Mouse (Mus musculus): ENCODE measurements around the gene Exd1. TPM values are rescaled to one million over a fixed set of nuclear protein-coding genes. Genes with fewer than 3 reads are reported as not detected.

Exd1 gene
- polyA plus RNA-seq, 1 experiment = 0.52 TPM

DNA sequence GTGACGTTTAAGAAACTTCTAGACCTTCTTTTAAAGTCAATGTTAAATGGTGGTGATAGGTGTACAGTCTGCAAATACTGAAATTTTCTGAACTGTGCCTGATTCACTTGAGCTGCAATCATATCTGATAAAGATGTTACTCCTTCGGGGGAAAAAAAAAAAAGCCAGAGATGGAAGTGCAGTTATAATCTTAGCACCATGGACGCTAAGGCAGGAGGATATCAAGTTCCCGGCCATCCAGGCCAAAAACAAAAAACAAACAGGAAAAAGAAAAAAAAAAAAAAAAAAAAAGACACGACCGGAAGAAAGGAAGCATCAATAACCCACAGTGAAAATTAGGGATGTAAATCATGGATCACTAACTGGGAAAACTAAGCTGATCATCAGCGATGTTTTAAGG, 71.3 kb downstream of the Exd1 start:
- TF ChIP-seq POLR2A (IDR thresholded peaks at IDR 0.05; ENCODE audit: low read depth, low read length) = no peak
- no peak for TF ChIP-seq CTCF (conservative IDR thresholded peaks at IDR 0.05; ENCODE audit: insufficient read depth, insufficient read length, low read depth, low read length)
- Histone ChIP-seq H3K27ac (ENCODE audit: insufficient read depth, low read depth, low read length) (0 out of 2 replicates have a peak overlapping the region, but pooled peaks have one; percentile 39), H3K27me3 (replicated peaks; ENCODE audit: control insufficient read depth, insufficient read depth, low read length) (no peaks in the 10 kb centered on the region), H3K4me1 (ENCODE audit: control insufficient read depth, insufficient read depth, low read length) (peaks cover 3% of the 10 kb centered on the region; the same call in 1 of the 2 replicates), H3K4me3 (ENCODE audit: insufficient read depth, low read depth, low read length) (peak overlapping the region; percentile 74; the same call in 1 of the 2 replicates), H3K36me3 (ENCODE audit: control insufficient read depth, insufficient read depth, low read length) (no peaks in the 10 kb centered on the region)
- 6% methylated on average over 7 of the region's 7 CpGs for WGBS
- DNase-seq = no peak

Other genes starting within 250 kb of the Exd1 start
- 14.6 and 15.9 TPM in 2 replicates for gene Dll4, start 221.8 kb downstream of the Exd1 start, polyA plus RNA-seq (2012; rRNA removed)
- 2.0 and 2.2 TPM in 2 replicates for gene Chac1, start 196.4 kb downstream of the Exd1 start, polyA plus RNA-seq (2012; rRNA removed)
- 6.5 and 6.7 TPM in 2 replicates for gene Ino80, start 69.9 kb downstream of the Exd1 start, polyA plus RNA-seq (2012; rRNA removed)
- 129 and 135 TPM in 2 replicates for gene Chp1, start 70 bp upstream of the Exd1 start, polyA plus RNA-seq (2012; rRNA removed)
- 0.25 and 0.29 TPM in 2 replicates for gene Nusap1, start 70.7 kb upstream of the Exd1 start, polyA plus RNA-seq (2012; rRNA removed)
- gene Oip5, start 70.8 kb upstream of the Exd1 start, polyA plus RNA-seq (2012; rRNA removed) = 0.38 and 0.75 TPM in 2 replicates
- gene Ndufaf1, start 115.2 kb upstream of the Exd1 start, polyA plus RNA-seq (2012; rRNA removed) = 8.1 and 13.1 TPM in 2 replicates
- 7.8 and 10.9 TPM in 2 replicates for gene Rtf1, start 127.4 kb upstream of the Exd1 start, polyA plus RNA-seq (2012; rRNA removed)
- 2.0 and 2.5 TPM in 2 replicates for gene Itpka, start 194.7 kb upstream of the Exd1 start, polyA plus RNA-seq (2012; rRNA removed)
- gene Ltk, start 212.8 kb upstream of the Exd1 start, polyA plus RNA-seq (2012; rRNA removed) = 2.0 and 2.6 TPM in 2 replicates
- gene Rpap1, start 239.9 kb upstream of the Exd1 start, polyA plus RNA-seq (2012; rRNA removed) = 13.8 and 16.7 TPM in 2 replicates

Measured in kidney, adult 2 months (tissue).